Mouse (Mus musculus): Measurements from ENCODE around the gene Slc50a1.

DNA sequence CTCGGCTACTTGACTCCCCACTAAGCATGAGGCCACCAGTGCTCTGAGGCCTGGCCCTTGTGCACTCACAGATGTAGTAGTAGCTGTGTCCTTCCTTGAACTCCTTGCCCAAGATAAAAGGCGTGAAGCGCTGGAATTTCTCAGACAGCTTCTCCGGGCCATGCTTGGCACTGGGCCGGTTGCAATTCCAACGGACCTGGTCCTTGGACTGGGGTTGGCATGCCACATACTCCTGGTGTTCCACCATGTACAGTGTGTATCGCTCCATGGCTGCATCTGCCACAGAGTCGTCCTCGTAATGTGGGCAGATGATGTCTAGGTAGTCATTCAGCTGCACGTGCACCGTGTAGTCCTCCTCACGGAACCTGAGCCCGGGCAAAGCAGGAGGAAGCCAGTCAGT lies 5.7 kb upstream of the Slc50a1 start:
- TF ChIP-seq CTCF (IDR thresholded peaks at IDR 0.05; ENCODE audit: insufficient read depth, low read depth, low read length) (no peak), POLR2A (IDR thresholded peaks at IDR 0.05; ENCODE audit: insufficient read depth, low read depth, low read length) (no peak)
